Mouse (Mus musculus): ENCODE measurements around the gene Myo1h.

- TF ChIP-seq CTCF (IDR thresholded peaks at IDR 0.05; ENCODE audit: low read depth), result no peak
- no peak for TF ChIP-seq EP300 (IDR thresholded peaks at IDR 0.05; ENCODE audit: low read depth)
Observed at GRCm38 (mm10) chr5:114407810-114408209, 118.8 kb downstream of the Myo1h start.
